Mouse (Mus musculus) neural tube, embryonic 14.5 days (tissue): ENCODE measurements at regions not wholly inside any gene's neighbourhood (a gene's known extent, or its start where the extent isn't known, plus 50 kb on each side); places are given as distances from the start of the nearest gene placed in this dataset.

Source experiments
- ATAC-seq: fragments of 200-750 bp; cut with Nextera tagmentation; 2 replicates; pipeline ENCODE4 v1.8.0; 2017; ENCODE audit warnings: low read depth, mild to moderate bottlenecking, moderate TSS enrichment, moderate library complexity
- H3K27ac ChIP-seq: fragments of 300-500 bp; sonication (generic); 2 replicates; pipeline ENCODE4 v1.5.1; 2014; ENCODE audit warnings: low read depth, mild to moderate bottlenecking, control low read depth, low read length, moderate library complexity, mixed read lengths
- H3K27me3 ChIP-seq: fragments of 300-500 bp; sonication (generic); 2 replicates; pipeline ENCODE4 v1.6.1; 2014; ENCODE audit warnings: low read length; ENCODE audit not compliant: control insufficient read depth, insufficient read depth
- H3K36me3 ChIP-seq: fragments of 300-500 bp; sonication (generic); 2 replicates; pipeline ENCODE4 v1.6.1; 2014; ENCODE audit warnings: low read length, mixed read lengths; ENCODE audit not compliant: control insufficient read depth, insufficient read depth
- H3K4me1 ChIP-seq: fragments of 300-500 bp; sonication (generic); 2 replicates; pipeline ENCODE4 v1.6.1; 2014; ENCODE audit warnings: low read length; ENCODE audit not compliant: control insufficient read depth, insufficient read depth
- H3K4me2 ChIP-seq: fragments of 300-500 bp; sonication (generic); 2 replicates; pipeline ENCODE4 v1.6.1; 2014; ENCODE audit warnings: mild to moderate bottlenecking, low read depth, low read length, control low read depth
- H3K4me3 ChIP-seq: fragments of 300-500 bp; sonication (generic); 2 replicates; pipeline ENCODE4 v1.5.1; 2014; ENCODE audit warnings: low read depth, low read length, control low read depth, mixed read lengths
- H3K9ac ChIP-seq: fragments of 300-500 bp; sonication (generic); replicated peaks from 2 replicates; pipeline ENCODE4 v1.6.1; 2014; ENCODE audit warnings: low read depth, mild to moderate bottlenecking, control low read depth, low read length, mixed read lengths
- H3K9me3 ChIP-seq: fragments of 300-500 bp; sonication (generic); 2 replicates; pipeline ENCODE4 v1.6.1; 2016; ENCODE audit warnings: low read length; ENCODE audit not compliant: control insufficient read depth
- WGBS: fragments of 180-500 bp; shearing (Covaris S2); extraction: QIAGEN DNeasy Blood & Tissue Kit; methylation state at CpG from one replicate; pipeline ENCODE4 v1.1.7; 2014; 5-methylcytosine and 5-hydroxymethylcytosine counted together

GRCm38 (mm10) chr15:41380429-41380828 lies 1246.3 kb downstream of the 9330182O14Rik start:
- no peaks in the 10 kb centered on the region for H3K4me1 ChIP-seq
- H3K9me3 ChIP-seq = no peaks in the 10 kb centered on the region
- no peaks in the 10 kb centered on the region for H3K27me3 ChIP-seq
- H3K9ac ChIP-seq = no peak overlapping the region
- H3K27ac ChIP-seq = no peak overlapping the region
- no peak for ATAC-seq
- H3K4me3 ChIP-seq = no peak overlapping the region
- H3K36me3 ChIP-seq = no peaks in the 10 kb centered on the region
- whole genome bisulfite sequencing = 95% methylated on average over 7 of the region's 7 CpGs
- H3K4me2 ChIP-seq = no peak overlapping the region

- Histone ChIP-seq H3K4me1 (no peaks in the 10 kb centered on the region), H3K4me2 (no peak overlapping the region), H3K36me3 (no peaks in the 10 kb centered on the region), H3K9ac (no peak overlapping the region), H3K4me3 (no peak overlapping the region), H3K27ac (no peak overlapping the region), H3K27me3 (no peaks in the 10 kb centered on the region), H3K9me3 (no peaks in the 10 kb centered on the region)
- no peak for ATAC-seq
- 35% methylated on average over 2 of the region's 2 CpGs for WGBS
These were observed 1256.5 kb downstream of the 9330182O14Rik start for GRCm38 (mm10) chr15:41390699-41391098.
